Mouse (Mus musculus): Measurements from ENCODE around the gene Sorl1. TPM values are rescaled to one million over a fixed set of nuclear protein-coding genes. Genes with fewer than 3 reads are reported as not detected.

Gene Sorl1
- total and polyA plus RNA-seq, 3 experiments: 2.5 to 12.3 (median 6.3) TPM

DNA sequence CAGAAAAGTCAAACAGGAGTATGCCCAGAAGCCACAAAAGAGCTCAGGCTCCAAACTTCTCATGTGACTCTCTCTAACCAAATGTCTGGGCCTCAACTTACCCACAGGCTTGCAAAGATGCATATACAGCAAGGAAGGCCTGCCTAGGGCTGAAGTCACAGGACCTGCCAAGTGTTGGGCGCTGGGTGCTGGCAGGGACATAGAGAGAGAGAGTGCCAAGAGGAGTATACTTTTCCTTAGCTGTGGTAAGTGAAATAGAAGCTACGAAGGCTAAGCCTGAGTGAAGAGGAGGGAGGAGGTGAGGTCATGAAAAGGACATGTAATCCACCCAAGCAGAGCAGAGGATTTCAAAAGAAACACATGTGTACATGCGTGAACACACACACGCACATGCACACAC is 32.5 kb downstream of the Sorl1 start:
- TF ChIP-seq BHLHE40 (IDR thresholded peaks at IDR 0.05; ENCODE audit: low read depth, low read length) (no peak), ZNF384 (IDR thresholded peaks at IDR 0.05; ENCODE audit: low read depth, low read length) (no peak), ELF1 (IDR thresholded peaks at IDR 0.05; ENCODE audit: low read depth, low read length) (no peak), HCFC1 (IDR thresholded peaks at IDR 0.05; ENCODE audit: low read depth, low read length) (no peak), NRF1 (IDR thresholded peaks at IDR 0.05; ENCODE audit: low read depth, low read length) (no peak), KAT2A (IDR thresholded peaks at IDR 0.05; ENCODE audit: insufficient replicate concordance, low read length) (no peak), EP300 (IDR thresholded peaks at IDR 0.05; ENCODE audit: low read length) (no peak), PAX5 (IDR thresholded peaks at IDR 0.05; ENCODE audit: low read length) (no peak), POLR2AphosphoS2 (IDR thresholded peaks at IDR 0.05; ENCODE audit: low read depth, low read length) (no peak), JUND (conservative IDR thresholded peaks at IDR 0.05; ENCODE audit: low read depth, low read length) (no peak), SMC3 (IDR thresholded peaks at IDR 0.05; ENCODE audit: low read depth, low read length) (no peak), MAFK (IDR thresholded peaks at IDR 0.05; ENCODE audit: insufficient replicate concordance, low read length) (no peak), JUN (IDR thresholded peaks at IDR 0.05; ENCODE audit: insufficient read depth, low read depth, low read length) (no peak), USF1 (IDR thresholded peaks at IDR 0.05; ENCODE audit: low read depth, low read length) (no peak), CHD1 (IDR thresholded peaks at IDR 0.05; ENCODE audit: low read depth, low read length) (no peak), MAX (IDR thresholded peaks at IDR 0.05; ENCODE audit: low read length) (no peak), IRF4 (IDR thresholded peaks at IDR 0.05; ENCODE audit: low read depth, low read length) (no peak), ETS1 (conservative IDR thresholded peaks at IDR 0.05; ENCODE audit: low read depth, low read length) (no peak), GABPA (IDR thresholded peaks at IDR 0.05; ENCODE audit: insufficient replicate concordance, low read depth, low read length) (no peak), POLR2A (IDR thresholded peaks at IDR 0.05; ENCODE audit: low read depth, low read length) (no peak)
- Histone ChIP-seq H3K27ac (ENCODE audit: insufficient read depth, low read depth) (no peak overlapping the region), H3K79me2 (replicated peaks; ENCODE audit: control insufficient read depth, extremely low read depth, insufficient read depth, poor library complexity, severe bottlenecking) (no peaks in the 10 kb centered on the region), H3K4me1 (ENCODE audit: control insufficient read depth in 1 of 2, insufficient read depth in 2 of 2) (peaks cover 0 to 28% of the 10 kb centered on the region in 2 experiments; a peak in 2 of 4 replicates), H3K9ac (ENCODE audit: insufficient read depth, low read depth) (no peak overlapping the region), H3K27me3 (replicated peaks) (no peaks in the 10 kb centered on the region), H3K4me2 (ENCODE audit: insufficient read depth, low read depth, poor library complexity, severe bottlenecking) (no peak overlapping the region), H3K9me3 (replicated peaks; ENCODE audit: low read length) (no peaks in the 10 kb centered on the region), H3K36me3 (replicated peaks in 1 of 2; ENCODE audit: control insufficient read depth in 1 of 2, insufficient read depth in 1 of 2, low read length in 1 of 2) (peaks cover 0 to 51% of the 10 kb centered on the region in 2 experiments), H3K4me3 (replicated peaks in 1 of 3; ENCODE audit: low read depth in 2 of 3, low read length in 2 of 3, poor library complexity in 1 of 3) (no peak overlapping the region)
- in situ Hi-C loops (cut with MboI; ENCODE audit: low pct_ligation_motif_present, low pct_unique_long_range_greater_than_20kb, low sequenced_read_pairs): no loop called here
- DNase-seq (ENCODE audit: extremely low read depth): no peak
- dilution Hi-C loops (cut with MboI; ENCODE audit: extremely low pct_ligation_motif_present, extremely low pct_unique_long_range_greater_than_20kb, low sequenced_read_pairs): no loop called here

DNA sequence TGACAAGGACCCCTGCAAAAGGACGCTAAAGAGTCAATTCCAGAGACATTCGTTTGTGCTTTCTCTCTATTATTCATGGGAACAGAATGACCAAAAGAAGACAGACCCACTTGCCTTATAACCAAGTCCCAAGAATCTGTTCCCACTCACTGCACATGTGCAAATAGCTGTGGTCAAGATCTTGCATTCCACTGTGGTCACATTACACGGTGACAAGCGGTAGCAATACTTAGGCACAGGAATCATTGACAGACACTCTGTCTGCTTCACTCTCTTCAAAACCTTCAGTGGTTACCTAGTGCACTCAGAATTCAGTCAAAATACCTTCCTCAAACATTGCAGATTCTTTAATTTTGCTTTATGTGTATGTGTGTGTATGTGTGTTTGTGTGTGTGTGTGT is 36.2 kb downstream of the Sorl1 start:
- H3K79me2 ChIP-seq (replicated peaks; ENCODE audit: control insufficient read depth, extremely low read depth, insufficient read depth, poor library complexity, severe bottlenecking): no peaks in the 10 kb centered on the region
- in situ Hi-C loops (cut with MboI; ENCODE audit: low pct_ligation_motif_present, low pct_unique_long_range_greater_than_20kb, low sequenced_read_pairs) (no loop called here), dilution Hi-C loops (cut with MboI; ENCODE audit: extremely low pct_ligation_motif_present, extremely low pct_unique_long_range_greater_than_20kb, low sequenced_read_pairs) (no loop called here)
- H3K9me3 ChIP-seq (replicated peaks; ENCODE audit: low read length): no peaks in the 10 kb centered on the region
- TF ChIP-seq HCFC1 (IDR thresholded peaks at IDR 0.05; ENCODE audit: low read depth, low read length): no peak
- TF ChIP-seq MXI1 (IDR thresholded peaks at IDR 0.05; ENCODE audit: low read depth, low read length): no peak
- no peak for TF ChIP-seq GABPA (IDR thresholded peaks at IDR 0.05; ENCODE audit: insufficient replicate concordance, low read depth, low read length)
- no peak for TF ChIP-seq ETS1 (conservative IDR thresholded peaks at IDR 0.05; ENCODE audit: low read depth, low read length)
- no peak for TF ChIP-seq KAT2A (IDR thresholded peaks at IDR 0.05; ENCODE audit: insufficient replicate concordance, low read length)
- no peak for TF ChIP-seq E2F4 (IDR thresholded peaks at IDR 0.05; ENCODE audit: insufficient replicate concordance, low read depth, low read length)
- TF ChIP-seq JUND (conservative IDR thresholded peaks at IDR 0.05; ENCODE audit: low read depth, low read length): no peak
- no peak for TF ChIP-seq USF1 (IDR thresholded peaks at IDR 0.05; ENCODE audit: low read depth, low read length)
- TF ChIP-seq CHD1 (IDR thresholded peaks at IDR 0.05; ENCODE audit: low read depth, low read length): no peak
- TF ChIP-seq TBP (conservative IDR thresholded peaks at IDR 0.05; ENCODE audit: low read depth, low read length): no peak
- H3K27me3 ChIP-seq (replicated peaks): no peaks in the 10 kb centered on the region
- no peak for DNase-seq (ENCODE audit: extremely low read depth)
- H3K9ac ChIP-seq (ENCODE audit: insufficient read depth, low read depth): no peak overlapping the region
- H3K4me2 ChIP-seq (ENCODE audit: insufficient read depth, low read depth, poor library complexity, severe bottlenecking): no peak overlapping the region
- peaks cover 0 to 38% of the 10 kb centered on the region in 2 experiments for H3K36me3 ChIP-seq (replicated peaks in 1 of 2; ENCODE audit: control insufficient read depth in 1 of 2, insufficient read depth in 1 of 2, low read length in 1 of 2)
- H3K4me3 ChIP-seq (replicated peaks in 1 of 3; ENCODE audit: low read depth in 2 of 3, low read length in 2 of 3, poor library complexity in 1 of 3): no peak overlapping the region
- peaks cover 3 to 44% of the 10 kb centered on the region in 2 experiments; a peak in 3 of 4 replicates for H3K4me1 ChIP-seq (ENCODE audit: control insufficient read depth in 1 of 2, insufficient read depth in 2 of 2)
- no peak overlapping the region for H3K27ac ChIP-seq (ENCODE audit: insufficient read depth, low read depth)

Data from CH12.LX (cell line).